Mouse (Mus musculus): ENCODE data around the gene Tagln2. TPM values are rescaled to one million over a fixed set of nuclear protein-coding genes. Genes with fewer than 3 reads are reported as not detected.
A peak's percentile ranks its signal among the peaks of the same experiment; 100 is the strongest.

Tagln2 gene
- polyA plus RNA-seq, 1 experiment from 2014 or later: 43.5 TPM

DNA sequence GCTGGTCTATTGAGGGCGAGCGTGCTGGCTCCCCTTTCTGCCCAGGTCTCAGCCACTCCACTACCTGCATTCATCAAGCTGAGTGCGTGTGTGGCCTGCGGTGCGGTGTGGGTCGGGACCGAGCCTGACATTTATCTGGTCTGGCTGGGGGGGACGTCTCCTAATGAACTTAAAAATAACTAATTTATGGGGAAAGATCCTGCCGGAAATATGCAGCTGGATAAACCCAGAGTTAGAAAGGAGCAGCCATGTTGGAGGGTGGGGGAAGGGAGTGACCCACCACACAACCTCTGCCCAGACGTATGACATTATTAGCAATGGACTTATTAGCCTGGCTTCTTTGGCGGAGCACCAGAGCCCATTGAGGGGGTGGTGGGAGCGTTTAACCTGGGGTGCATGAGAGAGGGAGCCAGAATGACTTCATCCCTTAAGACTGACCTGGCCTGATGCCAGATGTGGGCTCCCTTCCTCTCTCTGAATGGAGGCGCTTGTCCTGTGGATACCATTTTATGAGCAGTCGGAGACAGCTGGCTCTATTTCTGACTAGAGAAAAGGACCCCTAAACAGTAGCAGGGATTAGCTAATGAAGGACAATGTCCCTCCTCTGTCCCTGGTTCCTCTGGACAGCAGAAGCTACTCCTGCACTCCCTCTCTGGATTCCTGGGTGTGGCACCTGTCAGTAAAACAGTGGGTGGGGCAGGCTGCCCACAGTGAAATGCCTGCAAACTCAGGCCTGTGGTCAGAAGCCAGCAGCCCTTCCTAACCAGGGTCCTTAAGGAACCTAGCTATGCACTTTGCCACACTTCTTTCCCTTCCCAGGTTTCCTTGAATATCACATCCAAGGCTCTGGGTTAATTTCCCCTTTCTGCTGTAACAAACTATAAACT is 3.5 kb downstream of the Tagln2 start:
- Histone ChIP-seq H3K27me3 (ENCODE audit: control insufficient read depth, insufficient read depth, low read length) (peaks cover 37% of the 10 kb centered on the region; the same call in 1 of the 2 replicates), H3K27ac (replicated peaks; ENCODE audit: low read depth, low read length) (no peak overlapping the region), H3K4me3 (replicated peaks; ENCODE audit: low read depth, low read length) (no peak overlapping the region), H3K4me2 (ENCODE audit: low read length) (peak overlapping the region; percentile 28), H3K9me3 (ENCODE audit: control insufficient read depth, low read length) (no peaks in the 10 kb centered on the region), H3K4me1 (ENCODE audit: control insufficient read depth, insufficient read depth, low read length) (peaks cover 37% of the 10 kb centered on the region), H3K36me3 (ENCODE audit: control insufficient read depth, insufficient read depth, low read length) (peaks cover 1% of the 10 kb centered on the region), H3K9ac (replicated peaks; ENCODE audit: low read length) (no peak overlapping the region; the same call in 1 of the 2 replicates)
- DNase-seq (peak; percentile 64), ATAC-seq (ENCODE audit: low FRiP score, low TSS enrichment) (peak; percentile 18; the same call in 1 of the 2 replicates)
- WGBS: 29% methylated on average over 14 of the region's 14 CpGs

DNA sequence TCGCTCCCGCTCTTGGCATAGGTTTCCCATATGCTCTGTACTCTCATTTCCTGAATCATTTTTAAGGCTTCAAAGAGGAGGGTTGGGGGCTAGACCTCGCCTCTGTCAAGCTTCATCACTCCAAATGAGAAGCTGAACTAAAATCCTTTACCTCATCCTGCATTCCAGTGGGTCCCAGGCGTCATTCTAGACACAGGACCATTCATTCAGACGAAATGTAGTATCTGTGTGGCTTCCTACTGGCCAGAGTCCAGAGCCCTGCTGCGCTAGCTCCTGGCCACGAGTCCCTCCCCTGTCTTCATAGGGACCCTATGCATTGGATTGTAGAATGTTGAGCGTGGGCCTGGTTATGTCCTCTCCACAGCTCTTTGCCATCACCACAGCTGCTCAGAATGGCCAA is 4.9 kb downstream of the Tagln2 start:
- Histone ChIP-seq H3K4me3 (replicated peaks; ENCODE audit: low read depth, low read length) (no peak overlapping the region), H3K9me3 (ENCODE audit: control insufficient read depth, low read length) (no peaks in the 10 kb centered on the region), H3K27me3 (ENCODE audit: control insufficient read depth, insufficient read depth, low read length) (peaks cover 27% of the 10 kb centered on the region; the same call in 1 of the 2 replicates), H3K27ac (replicated peaks; ENCODE audit: low read depth, low read length) (no peak overlapping the region), H3K4me2 (ENCODE audit: low read length) (no peak overlapping the region), H3K9ac (replicated peaks; ENCODE audit: low read length) (no peak overlapping the region), H3K4me1 (ENCODE audit: control insufficient read depth, insufficient read depth, low read length) (peaks cover 37% of the 10 kb centered on the region), H3K36me3 (ENCODE audit: control insufficient read depth, insufficient read depth, low read length) (no peaks in the 10 kb centered on the region)
- 75% methylated on average over 8 of the region's 8 CpGs for WGBS
- ATAC-seq (ENCODE audit: low FRiP score, low TSS enrichment) (no peak), DNase-seq (no peak)

DNA sequence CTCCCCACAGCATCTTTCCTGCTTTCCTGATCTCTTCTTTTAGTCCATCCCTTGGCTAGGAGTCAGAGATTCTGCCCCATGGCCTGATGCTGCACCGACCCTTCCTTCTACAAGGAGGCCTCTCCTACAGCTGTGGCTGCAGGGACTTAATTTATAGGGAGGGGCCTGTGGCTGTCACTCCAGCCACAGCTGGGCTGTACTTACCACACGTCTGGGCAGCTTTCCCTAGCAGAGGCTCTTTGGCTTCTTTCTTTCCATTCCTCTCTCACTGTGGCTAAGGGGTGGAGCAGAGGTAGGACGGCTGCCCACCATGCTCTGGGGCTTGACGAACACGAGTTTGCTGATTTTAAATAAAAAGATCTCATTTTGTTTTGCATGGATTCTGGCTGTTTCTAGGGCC is 7.2 kb downstream of the Tagln2 start:
- 61% methylated on average over 5 of the region's 5 CpGs for WGBS
- ATAC-seq (ENCODE audit: low FRiP score, low TSS enrichment): no peak
- H3K27ac ChIP-seq (replicated peaks; ENCODE audit: low read depth, low read length): no peak overlapping the region

DNA sequence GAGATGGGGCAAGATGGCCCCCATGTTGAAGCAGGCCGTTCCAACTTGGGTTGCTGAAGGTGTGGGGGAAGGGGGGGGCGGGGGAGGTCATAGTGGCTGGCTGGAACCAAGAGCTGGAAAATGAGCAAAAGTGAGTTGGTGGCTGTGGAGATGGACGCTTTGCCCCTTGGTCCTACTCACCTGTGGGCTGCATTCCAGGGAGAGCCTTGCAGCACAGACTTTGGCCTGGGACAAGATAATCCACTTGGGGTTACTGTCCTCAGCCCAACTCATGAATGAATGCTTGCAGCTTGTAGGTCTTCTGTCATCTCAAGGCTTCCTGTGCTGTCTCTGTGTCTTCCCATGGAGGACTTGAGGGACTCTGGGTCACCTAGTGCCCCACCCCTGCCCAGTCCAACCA is 7.9 kb downstream of the Tagln2 start:
- Histone ChIP-seq H3K4me2 (ENCODE audit: low read length) (no peak overlapping the region), H3K9me3 (ENCODE audit: control insufficient read depth, low read length) (no peaks in the 10 kb centered on the region), H3K4me1 (ENCODE audit: control insufficient read depth, insufficient read depth, low read length) (peaks cover 15% of the 10 kb centered on the region), H3K9ac (replicated peaks; ENCODE audit: low read length) (no peak overlapping the region), H3K27ac (replicated peaks; ENCODE audit: low read depth, low read length) (no peak overlapping the region), H3K36me3 (ENCODE audit: control insufficient read depth, insufficient read depth, low read length) (no peaks in the 10 kb centered on the region), H3K4me3 (replicated peaks; ENCODE audit: low read depth, low read length) (no peak overlapping the region), H3K27me3 (ENCODE audit: control insufficient read depth, insufficient read depth, low read length) (no peaks in the 10 kb centered on the region)
- ATAC-seq (ENCODE audit: low FRiP score, low TSS enrichment) (no peak), DNase-seq (no peak)
- WGBS: 89% methylated on average over 3 of the region's 3 CpGs

More for the DNA sequence above, 7.2 kb downstream of the Tagln2 start:
- H3K9me3 ChIP-seq (ENCODE audit: control insufficient read depth, low read length): no peaks in the 10 kb centered on the region
- no peaks in the 10 kb centered on the region for H3K36me3 ChIP-seq (ENCODE audit: control insufficient read depth, insufficient read depth, low read length)
- H3K4me2 ChIP-seq (ENCODE audit: low read length): no peak overlapping the region
- no peak for DNase-seq
- peaks cover 6% of the 10 kb centered on the region; the same call in 1 of the 2 replicates for H3K27me3 ChIP-seq (ENCODE audit: control insufficient read depth, insufficient read depth, low read length)
- H3K4me1 ChIP-seq (ENCODE audit: control insufficient read depth, insufficient read depth, low read length): peaks cover 22% of the 10 kb centered on the region
- no peak overlapping the region for H3K4me3 ChIP-seq (replicated peaks; ENCODE audit: low read depth, low read length)
- no peak overlapping the region for H3K9ac ChIP-seq (replicated peaks; ENCODE audit: low read length)

DNA sequence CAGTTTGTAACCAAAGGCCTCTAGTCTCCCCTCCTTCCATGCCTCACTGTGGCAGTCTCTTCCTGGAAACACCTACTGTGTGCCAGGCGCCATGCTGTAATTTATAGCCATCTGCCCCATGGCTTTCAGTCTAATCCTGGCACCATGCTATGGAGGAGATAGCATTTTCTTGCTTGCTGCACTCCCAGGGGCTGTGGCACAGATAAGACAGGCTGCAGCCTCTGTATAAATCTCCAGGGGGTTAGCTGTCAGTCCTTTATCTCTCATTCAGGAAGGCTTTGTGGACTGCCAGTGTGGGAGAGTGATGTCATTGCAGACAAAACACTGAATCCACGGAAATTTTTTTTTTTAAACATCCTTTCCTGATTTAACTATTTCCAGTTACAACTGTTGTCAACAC is 8.3 kb downstream of the Tagln2 start:
- H3K4me1 ChIP-seq (ENCODE audit: control insufficient read depth, insufficient read depth, low read length): peaks cover 10% of the 10 kb centered on the region
- H3K9me3 ChIP-seq (ENCODE audit: control insufficient read depth, low read length): no peaks in the 10 kb centered on the region
- H3K9ac ChIP-seq (replicated peaks; ENCODE audit: low read length): no peak overlapping the region
- no peak overlapping the region for H3K4me3 ChIP-seq (replicated peaks; ENCODE audit: low read depth, low read length)
- H3K27ac ChIP-seq (replicated peaks; ENCODE audit: low read depth, low read length): no peak overlapping the region
- no peak for ATAC-seq (ENCODE audit: low FRiP score, low TSS enrichment)
- no peaks in the 10 kb centered on the region for H3K27me3 ChIP-seq (ENCODE audit: control insufficient read depth, insufficient read depth, low read length)
- no peak for DNase-seq
- 39% methylated on average over 2 of the region's 2 CpGs for WGBS
- H3K4me2 ChIP-seq (ENCODE audit: low read length): no peak overlapping the region
- H3K36me3 ChIP-seq (ENCODE audit: control insufficient read depth, insufficient read depth, low read length): no peaks in the 10 kb centered on the region

DNA sequence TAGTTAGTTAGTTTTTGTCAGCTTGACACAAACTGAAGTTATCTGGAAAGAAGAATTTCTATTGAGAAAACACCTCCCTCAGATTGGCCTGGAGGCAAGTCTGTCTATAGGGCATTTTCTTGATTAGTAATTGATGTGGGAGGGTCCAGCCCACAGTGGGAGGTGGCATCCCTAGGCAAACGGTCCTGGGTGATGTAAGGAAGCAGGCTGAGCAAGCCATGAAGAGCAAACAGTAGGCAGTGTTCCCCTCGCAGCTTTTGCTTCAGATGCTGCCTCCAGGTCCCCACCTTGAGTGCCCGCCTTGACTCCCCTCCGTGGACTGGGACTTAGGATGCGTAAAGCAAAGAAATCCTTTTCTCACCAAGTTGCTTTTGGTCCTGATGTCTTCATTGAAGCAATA is 9.4 kb downstream of the Tagln2 start:
- ATAC-seq (ENCODE audit: low FRiP score, low TSS enrichment): no peak
- no peak overlapping the region for H3K9ac ChIP-seq (replicated peaks; ENCODE audit: low read length)
- no peak overlapping the region for H3K4me2 ChIP-seq (ENCODE audit: low read length)
- no peak for DNase-seq
- no peaks in the 10 kb centered on the region for H3K9me3 ChIP-seq (ENCODE audit: control insufficient read depth, low read length)
- H3K4me1 ChIP-seq (ENCODE audit: control insufficient read depth, insufficient read depth, low read length): peaks cover 2% of the 10 kb centered on the region; the same call in 1 of the 2 replicates
- no peak overlapping the region for H3K27ac ChIP-seq (replicated peaks; ENCODE audit: low read depth, low read length)
- no peaks in the 10 kb centered on the region for H3K27me3 ChIP-seq (ENCODE audit: control insufficient read depth, insufficient read depth, low read length)
- WGBS: 77% methylated on average over 5 of the region's 5 CpGs
- no peak overlapping the region for H3K4me3 ChIP-seq (replicated peaks; ENCODE audit: low read depth, low read length)
- H3K36me3 ChIP-seq (ENCODE audit: control insufficient read depth, insufficient read depth, low read length): no peaks in the 10 kb centered on the region

DNA sequence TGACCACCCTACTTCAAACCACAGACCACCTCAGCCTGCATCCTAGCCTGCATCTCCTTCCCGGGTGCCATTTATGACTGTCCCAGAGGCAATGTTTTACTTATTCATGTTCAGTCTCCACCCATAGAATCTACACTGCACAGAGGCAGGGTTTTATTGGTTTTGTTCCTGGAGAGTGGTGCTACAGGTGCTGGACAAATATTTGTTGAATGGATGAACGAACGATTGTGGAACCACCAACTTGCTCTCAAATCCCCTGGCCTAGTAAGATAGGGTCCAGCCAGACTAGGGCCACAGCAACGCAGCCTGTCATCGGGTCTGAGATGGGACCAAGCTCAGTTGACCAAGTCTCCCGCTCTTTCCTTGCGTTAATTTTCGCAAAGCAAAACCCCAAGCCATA is 10.1 kb downstream of the Tagln2 start:
- WGBS: 51% methylated on average over 8 of the region's 8 CpGs
- no peak overlapping the region for H3K4me2 ChIP-seq (ENCODE audit: low read length)
- H3K27ac ChIP-seq (replicated peaks; ENCODE audit: low read depth, low read length): no peak overlapping the region
- no peaks in the 10 kb centered on the region for H3K36me3 ChIP-seq (ENCODE audit: control insufficient read depth, insufficient read depth, low read length)
- DNase-seq: no peak
- no peaks in the 10 kb centered on the region for H3K27me3 ChIP-seq (ENCODE audit: control insufficient read depth, insufficient read depth, low read length)
- no peaks in the 10 kb centered on the region for H3K9me3 ChIP-seq (ENCODE audit: control insufficient read depth, low read length)
- no peak overlapping the region for H3K9ac ChIP-seq (replicated peaks; ENCODE audit: low read length)
- no peaks in the 10 kb centered on the region for H3K4me1 ChIP-seq (ENCODE audit: control insufficient read depth, insufficient read depth, low read length)
- no peak for ATAC-seq (ENCODE audit: low FRiP score, low TSS enrichment)
- H3K4me3 ChIP-seq (replicated peaks; ENCODE audit: low read depth, low read length): no peak overlapping the region

DNA sequence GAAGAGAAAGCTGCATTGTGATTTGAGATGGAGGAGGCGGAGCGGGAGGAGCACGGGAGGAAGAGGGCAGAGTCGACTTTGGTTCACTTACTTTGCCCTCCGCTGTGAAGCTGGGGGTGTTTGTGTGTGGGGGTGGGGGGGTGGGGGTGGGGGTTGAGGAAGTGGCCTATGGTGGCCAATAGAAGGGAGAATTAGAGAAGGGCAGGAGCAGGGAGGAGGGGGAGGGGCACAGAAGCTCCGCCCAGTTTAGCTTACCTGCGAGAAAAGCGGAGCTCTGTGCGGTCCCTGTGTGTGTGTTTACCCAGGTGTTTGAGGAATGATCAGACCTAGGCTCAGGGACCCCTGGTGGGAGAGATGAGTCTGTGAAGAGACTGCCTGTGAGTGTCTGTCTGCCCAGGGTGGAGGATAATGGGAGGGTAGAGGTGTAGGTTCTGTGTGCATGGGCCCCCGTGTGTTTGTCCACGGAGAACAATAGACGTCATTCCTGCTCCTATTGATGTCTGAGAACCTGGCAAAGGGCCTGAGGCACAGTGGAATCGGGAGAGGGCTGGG is 10.7 kb downstream of the Tagln2 start:
- no peaks in the 10 kb centered on the region for H3K4me1 ChIP-seq (ENCODE audit: control insufficient read depth, insufficient read depth, low read length)
- no peak overlapping the region for H3K9ac ChIP-seq (replicated peaks; ENCODE audit: low read length)
- no peaks in the 10 kb centered on the region for H3K36me3 ChIP-seq (ENCODE audit: control insufficient read depth, insufficient read depth, low read length)
- 31% methylated on average over 13 of the region's 13 CpGs for WGBS
- H3K4me3 ChIP-seq (replicated peaks; ENCODE audit: low read depth, low read length): no peak overlapping the region
- no peak for DNase-seq
- no peaks in the 10 kb centered on the region for H3K9me3 ChIP-seq (ENCODE audit: control insufficient read depth, low read length)
- no peak overlapping the region for H3K27ac ChIP-seq (replicated peaks; ENCODE audit: low read depth, low read length)
- no peak overlapping the region for H3K4me2 ChIP-seq (ENCODE audit: low read length)
- no peak for ATAC-seq (ENCODE audit: low FRiP score, low TSS enrichment)
- no peaks in the 10 kb centered on the region for H3K27me3 ChIP-seq (ENCODE audit: control insufficient read depth, insufficient read depth, low read length)

DNA sequence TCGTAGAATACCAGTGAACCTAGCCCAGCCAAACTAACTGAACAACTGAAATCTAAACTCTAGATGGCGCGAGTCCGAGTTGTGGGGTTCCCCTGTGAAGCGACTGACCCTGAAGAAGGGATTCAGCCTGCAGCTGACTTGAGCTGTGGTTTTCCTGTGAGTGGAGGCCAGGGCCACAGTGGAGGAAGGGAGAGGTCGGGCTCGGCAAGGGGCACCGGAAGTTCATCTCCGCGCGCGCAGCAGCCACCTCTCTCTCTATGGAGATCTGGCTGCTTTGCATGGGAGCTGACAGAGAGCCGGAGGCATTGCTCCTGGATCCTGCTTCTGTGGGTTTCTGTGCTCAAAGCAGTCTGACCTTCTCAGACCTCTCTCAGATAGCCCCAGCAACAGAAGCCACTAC is 13.1 kb downstream of the Tagln2 start:
- H3K27ac ChIP-seq (replicated peaks; ENCODE audit: low read depth, low read length): no peak overlapping the region
- H3K27me3 ChIP-seq (ENCODE audit: control insufficient read depth, insufficient read depth, low read length): no peaks in the 10 kb centered on the region
- H3K36me3 ChIP-seq (ENCODE audit: control insufficient read depth, insufficient read depth, low read length): no peaks in the 10 kb centered on the region
- H3K9ac ChIP-seq (replicated peaks; ENCODE audit: low read length): no peak overlapping the region
- H3K4me2 ChIP-seq (ENCODE audit: low read length): peak overlapping the region; percentile 24; the same call in 1 of the 2 replicates
- DNase-seq (peak; percentile 43), ATAC-seq (ENCODE audit: low FRiP score, low TSS enrichment) (no peak)
- whole genome bisulfite sequencing: 35% methylated on average over 13 of the region's 13 CpGs
- H3K9me3 ChIP-seq (ENCODE audit: control insufficient read depth, low read length): no peaks in the 10 kb centered on the region
- no peaks in the 10 kb centered on the region for H3K4me1 ChIP-seq (ENCODE audit: control insufficient read depth, insufficient read depth, low read length)
- H3K4me3 ChIP-seq (replicated peaks; ENCODE audit: low read depth, low read length): no peak overlapping the region

Measured in midbrain, embryonic 14.5 days (tissue).